Mouse (Mus musculus): ENCODE measurements around the gene Sirt1.

The Sirt1 gene

GRCm38 (mm10) chr10:63313726-63314125, 67.8 kb downstream of the Sirt1 start:
- peak; percentile 14 for DNase-seq

GRCm38 (mm10) chr10:63308582-63309366, 72.7 kb downstream of the Sirt1 start:
- DNase-seq = peak; percentile 82

GRCm38 (mm10) chr10:63302356-63302755, 79.1 kb downstream of the Sirt1 start:
- peak; percentile 14 for DNase-seq

- peak; percentile 17 for DNase-seq
Observed at GRCm38 (mm10) chr10:63282846-63283245, 98.7 kb downstream of the Sirt1 start.

GRCm38 (mm10) chr10:63282417-63282816, 99.1 kb downstream of the Sirt1 start:
- DNase-seq = no peak

- no peak for DNase-seq
Observed at GRCm38 (mm10) chr10:63279851-63280250, 101.7 kb downstream of the Sirt1 start.

GRCm38 (mm10) chr10:63277010-63277409, 104.5 kb downstream of the Sirt1 start:
- no peak for DNase-seq

GRCm38 (mm10) chr10:63272868-63273267, 108.6 kb downstream of the Sirt1 start:
- no peak for DNase-seq

GRCm38 (mm10) chr10:63272401-63272800, 109.1 kb downstream of the Sirt1 start:
- no peak for DNase-seq

All from kidney, postnatal 14 days (tissue).